Mouse (Mus musculus) intestine, embryonic 14.5 days (tissue): ENCODE measurements around the gene Lypd6. TPM values are rescaled to one million over a fixed set of nuclear protein-coding genes. Genes with fewer than 3 reads are reported as not detected.

Experiments used
- polyA plus RNA-seq: library from polyadenylated mRNA; unstranded; fragments of >200 nt; fragmentation: Nextera tagmentation; extraction: Ambion mirVana; gene quantifications from 2 replicates; pipeline ENCODE4 v1.2.1, GENCODE M21; 2014

Lypd6 gene
- polyA plus RNA-seq, 1 experiment from 2014 or later: 17.7 TPM

Other genes starting within 250 kb of the Lypd6 start
- gene Mmadhc, start 230.4 kb downstream of the Lypd6 start, polyA plus RNA-seq: 147 and 162 TPM in 2 replicates